Mouse (Mus musculus): ENCODE results near the gene Kdm4b.

Gene Kdm4b

GRCm38 (mm10) chr17:56442316-56442715 lies 116.5 kb downstream of the Kdm4b start:
- no peak for DNase-seq (ENCODE audit: low read depth)

GRCm38 (mm10) chr17:56443341-56443795 lies 117.5 kb downstream of the Kdm4b start:
- no peak for DNase-seq (ENCODE audit: low read depth)

- no peak for DNase-seq (ENCODE audit: low read depth)
Measured at GRCm38 (mm10) chr17:56444771-56445170, 118.9 kb downstream of the Kdm4b start.

GRCm38 (mm10) chr17:56445397-56445796 lies 119.5 kb downstream of the Kdm4b start:
- no peak for DNase-seq (ENCODE audit: low read depth)

- no peak for DNase-seq (ENCODE audit: low read depth)
Measured at GRCm38 (mm10) chr17:56447716-56448115, 121.9 kb downstream of the Kdm4b start.

All from fibroblast of lung, adult 2 months (primary cell).